Mouse (Mus musculus) right cerebral cortex, postnatal 25 days (tissue): Measurements from ENCODE around the gene Cant1.
A peak's percentile ranks its signal among the peaks of the same experiment; 100 is the strongest.
"Not testable (repeated sequence)": the region's sequence is repeated elsewhere in the genome, so short reads cannot be mapped to it uniquely, and the experiment has no call there.

Experiments used
- DNase-seq: peaks from one replicate; pipeline ENCODE4 v3.0.0; 2022

The Cant1 gene

GRCm38 (mm10) chr11:118406521-118406920 lies 12.4 kb downstream of the Cant1 start:
- no peak for DNase-seq

DNA sequence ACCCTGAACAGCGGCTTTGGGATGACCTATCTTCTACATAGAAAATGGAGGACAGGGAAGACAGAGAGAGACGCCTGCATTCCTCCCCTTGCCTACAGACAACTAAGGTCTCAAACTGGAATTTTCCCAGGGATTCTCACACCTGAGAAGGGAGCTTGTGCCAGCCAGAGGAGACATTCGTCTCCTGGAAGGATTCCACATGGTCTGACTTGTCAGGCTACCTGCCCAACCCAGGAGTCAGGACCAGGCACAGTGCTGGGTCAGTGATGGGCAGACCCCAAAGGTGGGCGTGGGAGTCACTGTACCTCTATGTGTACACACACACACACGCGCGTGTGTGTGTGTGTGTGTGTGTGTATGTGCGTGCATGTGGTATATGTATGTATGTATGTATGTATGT lies 13.6 kb downstream of the Cant1 start:
- DNase-seq: no peak

- no peak for DNase-seq
These were observed 14.7 kb downstream of the Cant1 start for GRCm38 (mm10) chr11:118403951-118404899.

GRCm38 (mm10) chr11:118403183-118403582 lies 15.7 kb downstream of the Cant1 start:
- DNase-seq: no peak

DNA sequence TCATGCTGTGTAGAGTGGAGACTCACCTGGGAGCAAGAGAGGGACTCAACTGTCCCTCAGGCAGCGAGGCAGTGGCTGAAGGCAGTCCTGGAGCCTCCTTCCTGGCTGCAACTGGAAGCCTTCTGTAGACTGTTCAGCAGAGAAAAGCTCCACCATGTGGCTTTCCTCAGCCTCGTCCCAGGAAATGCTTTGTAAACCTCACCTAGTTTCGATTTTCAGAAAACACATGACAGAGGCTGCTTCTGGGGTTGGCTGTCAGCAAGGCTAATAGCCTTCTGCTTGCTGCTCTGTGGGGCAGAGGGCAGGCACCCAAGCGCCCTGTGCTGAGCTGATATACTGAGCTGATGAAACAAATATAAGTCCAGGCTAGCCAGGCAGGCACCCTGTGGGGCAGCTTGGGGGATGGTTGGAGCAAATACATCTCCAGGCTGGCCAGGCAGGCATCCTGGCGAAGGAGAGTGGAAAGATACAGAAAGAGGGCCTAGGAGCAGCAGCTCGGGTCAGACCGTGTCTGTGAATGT lies 17.1 kb downstream of the Cant1 start, which contains the start of gene Lgals3bp:
Gene Lgals3bp, minus strand, starts transcription at position 333 of the 521 bp plus-strand sequence.
- DNase-seq: peak; percentile 42

DNA sequence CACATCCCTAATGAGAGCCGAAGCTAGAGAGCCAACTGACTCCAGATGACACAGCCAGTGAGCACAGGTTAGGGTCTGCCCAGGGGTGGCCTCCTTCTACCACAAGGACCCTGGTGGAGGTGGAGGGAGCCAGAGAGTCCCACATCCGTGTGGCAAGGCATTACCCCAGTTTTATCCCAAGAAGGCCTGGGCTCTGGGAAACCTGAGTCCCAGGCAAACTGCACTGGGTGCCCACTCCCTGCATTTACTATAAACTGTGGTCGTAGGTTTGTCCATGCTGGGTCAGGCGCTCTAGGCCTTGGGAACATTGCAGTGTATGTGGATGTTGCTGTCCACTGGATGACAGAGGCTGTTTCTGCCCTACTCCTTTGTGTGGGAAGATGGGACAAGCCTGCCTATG lies 17.7 kb downstream of the Cant1 start:
- no peak for DNase-seq

- no peak for DNase-seq
These were observed 18.3 kb downstream of the Cant1 start for GRCm38 (mm10) chr11:118400566-118400936.

GRCm38 (mm10) chr11:118399891-118400565 lies 18.9 kb downstream of the Cant1 start:
- DNase-seq: no peak

DNA sequence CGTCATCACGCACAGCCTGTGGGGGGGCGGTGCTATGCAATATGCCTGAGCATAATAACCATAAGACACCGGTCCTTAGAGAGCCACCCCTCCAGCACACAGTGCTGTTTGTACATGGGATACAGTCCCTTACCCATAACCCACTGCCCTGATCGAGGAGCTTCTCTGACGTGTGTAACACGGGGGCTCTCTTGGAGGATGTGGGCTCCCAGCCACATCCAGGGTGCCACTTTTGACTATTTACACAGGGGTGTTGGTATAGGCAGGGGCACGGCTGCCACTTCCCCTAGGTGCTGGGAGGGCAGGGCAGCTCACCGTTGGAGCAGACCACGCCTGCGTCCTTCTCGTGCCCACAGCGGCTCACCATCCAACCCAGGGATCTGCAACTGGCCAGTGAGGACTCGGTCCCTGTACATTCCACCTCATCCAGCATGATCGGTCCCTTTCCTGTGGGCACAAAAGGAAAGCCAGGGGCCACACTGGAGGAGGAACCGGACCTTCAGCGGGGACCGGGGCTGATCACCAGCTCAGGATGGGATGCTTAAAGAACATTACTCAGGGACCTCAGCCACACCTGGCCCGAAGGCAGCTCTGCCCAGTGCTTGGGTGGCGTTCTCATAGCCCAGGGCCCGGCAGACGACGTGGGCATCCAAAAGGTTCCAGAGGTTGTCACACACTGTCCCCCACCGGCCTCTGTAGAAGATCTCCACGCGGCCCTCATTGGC lies 20.9 kb downstream of the Cant1 start:
- DNase-seq: no peak

DNA sequence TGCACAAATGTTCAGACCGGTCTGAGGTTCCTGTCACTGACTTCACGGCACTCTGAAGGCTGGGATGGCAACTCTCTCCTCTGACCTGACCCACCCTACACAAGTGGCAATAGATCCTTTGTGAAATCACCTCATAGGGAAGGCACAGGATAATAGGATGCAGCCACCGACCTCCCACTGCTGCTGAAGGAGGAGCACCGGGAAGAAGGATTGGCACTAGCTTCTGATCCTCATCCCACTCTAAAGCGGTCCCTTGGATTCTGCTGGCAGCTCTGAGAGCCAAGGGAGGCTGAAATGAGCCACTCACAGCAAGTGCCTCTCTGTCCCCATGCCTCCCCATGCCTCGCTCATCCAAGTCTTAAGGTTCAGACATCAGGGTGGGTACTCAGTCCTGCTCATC lies 24.3 kb downstream of the Cant1 start:
- DNase-seq: no peak

DNA sequence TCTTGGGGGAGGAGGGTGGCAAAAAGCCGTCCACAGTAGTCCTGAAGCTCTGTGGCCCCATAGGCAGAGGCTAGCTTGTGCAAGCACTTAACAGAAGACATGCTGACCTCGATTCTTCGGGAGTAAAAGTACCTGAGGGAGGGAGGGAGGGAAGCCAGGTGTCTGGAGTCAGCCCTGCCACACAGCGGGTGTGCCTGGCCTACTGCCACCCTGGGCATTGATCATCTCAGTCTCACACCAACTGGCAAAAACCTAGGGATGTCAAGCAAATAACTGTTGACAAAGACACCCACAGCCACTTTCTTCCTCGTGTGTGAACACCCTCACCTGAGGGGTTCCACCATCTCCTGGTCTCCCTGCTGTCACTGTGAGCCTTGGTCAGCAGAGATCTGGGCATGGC lies 24.9 kb downstream of the Cant1 start:
- DNase-seq: no peak

GRCm38 (mm10) chr11:118387816-118388215 lies 31.1 kb downstream of the Cant1 start:
- DNase-seq: not testable (repeated sequence)

DNA sequence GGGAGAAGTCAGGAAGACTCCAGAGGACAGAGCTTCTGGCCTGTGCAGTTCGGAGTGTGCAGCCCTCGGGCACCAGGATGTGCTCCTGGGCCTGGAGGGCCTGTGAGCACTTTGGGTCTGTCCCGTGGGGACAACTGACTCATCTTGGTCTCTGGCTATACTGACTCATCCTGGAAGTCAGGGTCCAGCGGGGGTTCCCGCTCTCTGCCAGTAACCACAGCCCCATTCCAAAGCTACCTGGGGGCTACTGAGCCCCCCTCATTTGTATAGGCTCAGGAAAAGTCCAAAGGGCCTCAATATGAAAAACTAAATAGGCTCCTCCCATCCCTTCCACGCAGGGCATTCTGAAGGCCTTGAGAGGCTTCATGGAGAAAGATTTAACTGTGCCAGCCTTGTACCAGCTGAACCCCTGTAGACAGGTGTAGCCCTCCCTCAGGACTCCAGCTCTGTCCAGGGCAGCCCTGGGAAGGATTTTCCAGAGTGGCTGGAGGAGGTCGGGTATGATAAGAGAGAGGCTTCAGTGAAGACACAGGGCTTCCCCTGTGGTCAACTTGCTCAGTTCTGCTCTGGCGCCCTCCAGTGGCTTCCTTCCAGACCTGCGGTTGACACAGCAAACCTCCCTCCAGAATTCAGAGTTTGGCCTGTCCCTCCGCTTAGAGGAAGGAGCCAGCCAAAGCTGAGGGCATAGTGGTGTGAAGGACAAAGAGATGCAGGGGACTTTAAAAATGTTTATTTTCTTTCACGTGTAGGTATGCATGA lies 39.5 kb downstream of the Cant1 start:
- DNase-seq: peak; percentile 70

- DNase-seq: no peak
These were observed 40.2 kb downstream of the Cant1 start for GRCm38 (mm10) chr11:118378656-118379055.

GRCm38 (mm10) chr11:118376323-118376722 lies 42.6 kb downstream of the Cant1 start:
- not testable (repeated sequence) for DNase-seq

GRCm38 (mm10) chr11:118375881-118376280 lies 43.0 kb downstream of the Cant1 start:
- no peak for DNase-seq

GRCm38 (mm10) chr11:118375461-118375860 lies 43.4 kb downstream of the Cant1 start:
- no peak for DNase-seq

- no peak for DNase-seq
These were observed 43.9 kb downstream of the Cant1 start for GRCm38 (mm10) chr11:118375006-118375405.

- no peak for DNase-seq
These were observed 44.4 kb downstream of the Cant1 start for GRCm38 (mm10) chr11:118374506-118374905.

DNA sequence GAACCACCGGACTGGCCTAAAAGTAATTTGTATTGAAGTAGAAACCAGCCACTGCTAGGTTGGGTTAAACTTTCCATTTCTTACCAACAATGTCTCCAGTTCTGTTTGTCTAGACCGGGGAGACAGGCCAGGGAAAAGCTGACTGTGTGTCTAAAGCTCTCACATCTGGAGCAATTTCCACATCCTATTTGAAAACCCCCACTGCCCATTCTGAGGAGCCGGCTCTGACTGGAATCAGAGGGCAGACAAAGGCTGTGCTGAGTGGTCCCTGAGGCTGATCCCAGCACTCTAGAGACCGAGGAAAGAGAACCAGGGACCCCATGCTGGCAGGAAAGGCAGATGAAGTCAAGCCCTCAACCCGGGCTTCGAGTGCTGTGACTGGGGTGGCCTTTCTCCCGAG lies 46.2 kb downstream of the Cant1 start:
- DNase-seq: no peak

DNA sequence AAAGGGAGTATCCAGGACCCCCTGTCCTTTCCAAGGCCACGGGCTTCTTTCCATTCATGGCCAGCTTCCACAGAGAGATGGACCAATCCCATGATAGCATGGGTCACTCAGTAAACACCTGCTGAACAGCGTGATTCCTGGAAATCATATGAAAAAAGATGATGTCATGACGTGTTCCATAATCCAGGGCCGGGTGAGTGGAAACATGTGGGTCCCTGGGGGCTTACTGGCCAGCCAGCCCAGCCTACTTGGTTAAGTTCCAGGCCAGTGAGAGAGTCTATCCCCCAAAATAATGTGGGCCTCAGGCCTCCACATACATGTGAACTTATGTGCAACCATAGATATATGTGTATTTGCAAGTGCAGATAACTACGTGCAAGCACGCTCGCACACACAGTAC lies 47.0 kb downstream of the Cant1 start:
- DNase-seq: no peak

- DNase-seq: no peak
These were observed 49.2 kb downstream of the Cant1 start for GRCm38 (mm10) chr11:118369657-118370056.
